Mouse (Mus musculus) midbrain, embryonic 10.5 days (tissue): ENCODE results near the gene Atp13a2. TPM values are rescaled to one million over a fixed set of nuclear protein-coding genes. Genes with fewer than 3 reads are reported as not detected.

Experiments used
- DNase-seq: peaks from one replicate; pipeline ENCODE4 v3.0.0-alpha.2; 2017; ENCODE audit warnings: low spot score
- H3K27ac ChIP-seq: fragments of 300-500 bp; sonication (generic); replicated peaks from 2 replicates; pipeline ENCODE4 v1.5.1; 2016; ENCODE audit warnings: mild to moderate bottlenecking
- H3K27me3 ChIP-seq: fragments of 300-500 bp; sonication (generic); 2 replicates; pipeline ENCODE4 v1.6.1; 2016; ENCODE audit warnings: low read depth, mild to moderate bottlenecking; ENCODE audit not compliant: poor library complexity, severe bottlenecking
- H3K36me3 ChIP-seq: fragments of 300-500 bp; sonication (generic); 2 replicates; pipeline ENCODE4 v1.6.1; 2016; ENCODE audit warnings: mild to moderate bottlenecking, moderate library complexity
- H3K4me1 ChIP-seq: fragments of 300-500 bp; sonication (generic); 2 replicates; pipeline ENCODE4 v1.6.1; 2016
- H3K4me3 ChIP-seq: fragments of 300-500 bp; sonication (generic); 2 replicates; pipeline ENCODE4 v1.5.1; 2016; ENCODE audit warnings: mild to moderate bottlenecking, moderate library complexity
- H3K9me3 ChIP-seq: fragments of 300-500 bp; sonication (generic); replicated peaks from 2 replicates; pipeline ENCODE4 v1.6.1; 2016; ENCODE audit warnings: mild to moderate bottlenecking
- WGBS: fragments of 180-500 bp; shearing (Covaris S2); methylation state at CpG from one replicate; pipeline ENCODE4 v1.1.7; 2016; 5-methylcytosine and 5-hydroxymethylcytosine counted together
- polyA plus RNA-seq: library from polyadenylated mRNA; unstranded; fragments of >200 nt; fragmentation: Nextera tagmentation; extraction: Ambion mirVana; gene quantifications from 2 replicates; pipeline ENCODE4 v1.2.1, GENCODE M21; 2016

Atp13a2 gene
- polyA plus RNA-seq, 1 experiment from 2014 or later: 42.5 TPM

- H3K4me3 ChIP-seq: no peak overlapping the region
- H3K9me3 ChIP-seq: no peaks in the 10 kb centered on the region
- WGBS: 87% methylated on average over 9 of the region's 9 CpGs
- H3K27me3 ChIP-seq: no peaks in the 10 kb centered on the region
- no peak for DNase-seq
- peaks cover 37% of the 10 kb centered on the region for H3K4me1 ChIP-seq
- no peak overlapping the region for H3K27ac ChIP-seq
- H3K36me3 ChIP-seq: peaks cover 35% of the 10 kb centered on the region
Measured at GRCm38 (mm10) chr4:140963941-140964597, 22.6 kb upstream of the Atp13a2 start.

GRCm38 (mm10) chr4:140964620-140965019, 22.1 kb upstream of the Atp13a2 start:
- H3K4me1 ChIP-seq: peaks cover 37% of the 10 kb centered on the region
- peak; percentile 70 for DNase-seq
- no peak overlapping the region for H3K4me3 ChIP-seq
- 21% methylated on average over 7 of the region's 7 CpGs for WGBS
- no peaks in the 10 kb centered on the region for H3K27me3 ChIP-seq
- peaks cover 40% of the 10 kb centered on the region for H3K36me3 ChIP-seq
- H3K27ac ChIP-seq: no peak overlapping the region
- no peaks in the 10 kb centered on the region for H3K9me3 ChIP-seq

GRCm38 (mm10) chr4:140967386-140968159, 19.1 kb upstream of the Atp13a2 start:
- peaks cover 15% of the 10 kb centered on the region for H3K4me1 ChIP-seq
- no peaks in the 10 kb centered on the region for H3K9me3 ChIP-seq
- no peak overlapping the region for H3K4me3 ChIP-seq
- H3K27ac ChIP-seq: no peak overlapping the region
- WGBS: 90% methylated on average over 11 of the region's 11 CpGs
- no peaks in the 10 kb centered on the region for H3K27me3 ChIP-seq
- peaks cover 70% of the 10 kb centered on the region for H3K36me3 ChIP-seq
- no peak for DNase-seq

- WGBS: 90% methylated on average over 13 of the region's 13 CpGs
- Histone ChIP-seq H3K27me3 (no peaks in the 10 kb centered on the region), H3K9me3 (no peaks in the 10 kb centered on the region), H3K36me3 (peaks cover 99% of the 10 kb centered on the region), H3K27ac (no peak overlapping the region), H3K4me3 (no peak overlapping the region), H3K4me1 (no peaks in the 10 kb centered on the region)
- no peak for DNase-seq
Measured at GRCm38 (mm10) chr4:140971691-140972090, 15.0 kb upstream of the Atp13a2 start.

DNA sequence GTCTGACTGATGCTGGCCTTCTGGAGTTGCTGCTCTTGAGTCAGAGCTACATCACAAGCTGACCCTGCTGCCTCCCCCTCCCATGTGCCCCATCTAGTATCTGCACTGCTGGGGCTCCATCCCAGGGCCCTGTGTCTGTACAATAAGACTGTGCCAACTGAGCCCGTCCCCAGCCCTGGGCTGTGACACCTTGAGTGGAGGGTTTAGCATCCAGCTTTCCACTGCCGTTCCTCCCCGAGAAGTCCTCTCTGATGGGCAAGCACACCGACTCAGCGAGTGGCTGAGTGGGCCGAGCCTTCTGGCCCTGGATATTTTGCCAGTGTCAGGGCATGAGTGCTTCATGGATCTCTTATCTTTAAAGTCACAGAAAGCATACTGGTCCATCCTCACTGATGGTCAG, 12.3 kb upstream of the Atp13a2 start:
- H3K4me3 ChIP-seq: no peak overlapping the region
- no peaks in the 10 kb centered on the region for H3K9me3 ChIP-seq
- H3K4me1 ChIP-seq: no peaks in the 10 kb centered on the region
- 96% methylated on average over 6 of the region's 6 CpGs for WGBS
- H3K27ac ChIP-seq: no peak overlapping the region
- no peaks in the 10 kb centered on the region for H3K27me3 ChIP-seq
- no peak for DNase-seq
- H3K36me3 ChIP-seq: peaks cover 100% of the 10 kb centered on the region

- H3K4me3 ChIP-seq: no peak overlapping the region
- peaks cover 100% of the 10 kb centered on the region for H3K36me3 ChIP-seq
- no peaks in the 10 kb centered on the region for H3K9me3 ChIP-seq
- WGBS: 97% methylated on average over 7 of the region's 7 CpGs
- H3K27me3 ChIP-seq: no peaks in the 10 kb centered on the region
- no peak overlapping the region for H3K27ac ChIP-seq
- no peaks in the 10 kb centered on the region for H3K4me1 ChIP-seq
- DNase-seq: no peak
Measured at GRCm38 (mm10) chr4:140975356-140975755, 11.3 kb upstream of the Atp13a2 start.

DNA sequence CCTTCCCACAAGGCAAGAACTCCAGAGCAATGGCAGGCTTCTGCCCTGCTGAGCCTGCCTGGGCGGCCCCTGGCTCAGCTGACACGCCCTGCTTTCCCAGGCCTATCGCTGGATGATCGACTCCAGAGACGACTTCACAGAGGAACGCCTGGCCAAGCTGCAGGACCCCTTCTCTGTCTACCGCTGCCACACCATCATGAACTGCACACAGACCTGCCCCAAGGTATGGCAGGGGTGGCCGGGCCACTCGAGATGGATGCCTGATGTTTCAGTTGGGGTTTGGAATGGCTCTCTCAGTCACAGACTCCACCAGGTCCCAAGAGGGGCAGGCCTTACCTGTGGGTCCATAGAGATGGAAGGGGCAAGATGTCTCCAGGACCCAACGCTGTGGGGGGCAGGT, 9.4 kb upstream of the Atp13a2 start:
- Histone ChIP-seq H3K4me3 (no peak overlapping the region), H3K4me1 (no peaks in the 10 kb centered on the region), H3K27me3 (no peaks in the 10 kb centered on the region), H3K36me3 (peaks cover 91% of the 10 kb centered on the region), H3K27ac (no peak overlapping the region), H3K9me3 (peaks cover 6% of the 10 kb centered on the region; the same call in 1 of the 2 replicates)
- 88% methylated on average over 10 of the region's 10 CpGs for WGBS
- no peak for DNase-seq

GRCm38 (mm10) chr4:140977886-140978692, 8.6 kb upstream of the Atp13a2 start:
- WGBS: 92% methylated on average over 14 of the region's 14 CpGs
- Histone ChIP-seq H3K9me3 (peaks cover 6% of the 10 kb centered on the region; the same call in 1 of the 2 replicates), H3K27ac (no peak overlapping the region), H3K27me3 (no peaks in the 10 kb centered on the region), H3K36me3 (peaks cover 83% of the 10 kb centered on the region), H3K4me3 (no peak overlapping the region), H3K4me1 (peaks cover 1% of the 10 kb centered on the region; the same call in 1 of the 2 replicates)
- DNase-seq: no peak

- Histone ChIP-seq H3K9me3 (peaks cover 6% of the 10 kb centered on the region; the same call in 1 of the 2 replicates), H3K4me1 (peaks cover 16% of the 10 kb centered on the region), H3K4me3 (no peak overlapping the region), H3K27me3 (no peaks in the 10 kb centered on the region), H3K27ac (no peak overlapping the region), H3K36me3 (peaks cover 47% of the 10 kb centered on the region)
- DNase-seq: no peak
- 93% methylated on average over 2 of the region's 2 CpGs for WGBS
Measured at GRCm38 (mm10) chr4:140981605-140982004, 5.1 kb upstream of the Atp13a2 start.

GRCm38 (mm10) chr4:140982808-140983207, 3.9 kb upstream of the Atp13a2 start:
- no peak overlapping the region for H3K4me3 ChIP-seq
- DNase-seq: no peak
- H3K27ac ChIP-seq: no peak overlapping the region
- no peaks in the 10 kb centered on the region for H3K27me3 ChIP-seq
- H3K36me3 ChIP-seq: peaks cover 35% of the 10 kb centered on the region
- peaks cover 28% of the 10 kb centered on the region for H3K4me1 ChIP-seq
- 71% methylated on average over 4 of the region's 4 CpGs for WGBS
- H3K9me3 ChIP-seq: peaks cover 6% of the 10 kb centered on the region; the same call in 1 of the 2 replicates

GRCm38 (mm10) chr4:140983442-140983841, 3.2 kb upstream of the Atp13a2 start:
- Histone ChIP-seq H3K27me3 (no peaks in the 10 kb centered on the region), H3K36me3 (peaks cover 29% of the 10 kb centered on the region), H3K27ac (no peak overlapping the region; the same call in 1 of the 2 replicates), H3K4me1 (peaks cover 34% of the 10 kb centered on the region), H3K9me3 (peaks cover 6% of the 10 kb centered on the region; the same call in 1 of the 2 replicates), H3K4me3 (no peak overlapping the region)
- 25% methylated on average over 9 of the region's 9 CpGs for WGBS
- DNase-seq: no peak

DNA sequence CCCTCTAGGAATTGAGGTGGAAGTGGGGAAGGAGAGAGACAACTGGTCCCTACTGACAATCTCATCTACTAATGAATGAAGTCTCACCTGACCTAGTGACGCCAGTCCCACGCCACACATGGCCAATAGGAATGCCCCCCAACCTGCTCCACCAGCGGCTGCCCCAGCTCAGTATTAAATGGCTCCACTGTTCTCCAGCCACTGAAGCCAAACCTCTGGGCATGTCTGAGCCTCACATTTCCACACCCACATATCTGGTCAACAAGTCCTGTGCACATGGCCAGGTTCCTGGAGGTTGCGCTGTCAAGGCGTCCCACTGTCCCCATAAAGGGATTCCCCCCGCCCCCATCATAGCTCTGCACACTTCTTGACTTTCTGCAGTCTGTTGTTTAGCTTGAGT, 2.1 kb upstream of the Atp13a2 start:
- Histone ChIP-seq H3K27me3 (no peaks in the 10 kb centered on the region), H3K9me3 (peaks cover 6% of the 10 kb centered on the region; the same call in 1 of the 2 replicates), H3K27ac (no peak overlapping the region), H3K4me3 (no peak overlapping the region), H3K4me1 (peaks cover 45% of the 10 kb centered on the region), H3K36me3 (peaks cover 21% of the 10 kb centered on the region)
- DNase-seq: no peak
- WGBS: 93% methylated on average over 6 of the region's 6 CpGs
